Mouse (Mus musculus) limb, embryonic 11.5 days (tissue): ENCODE data around the gene Unkl. TPM values are rescaled to one million over a fixed set of nuclear protein-coding genes. Genes with fewer than 3 reads are reported as not detected.

Experiments
- ATAC-seq: fragments of 200-750 bp; cut with Nextera tagmentation; 2 replicates; pipeline ENCODE4 v1.8.0; 2017; ENCODE audit warnings: low read depth; ENCODE audit not compliant: insufficient number of reproducible peaks, low FRiP score, low TSS enrichment
- DNase-seq: peaks from one replicate; pipeline ENCODE4 v3.0.0-alpha.2; 2015; ENCODE audit warnings: low spot score
- H3K27ac ChIP-seq: fragments of 300-500 bp; sonication (generic); replicated peaks from 2 replicates; pipeline ENCODE4 v1.5.1; 2014; ENCODE audit warnings: low read depth, mild to moderate bottlenecking, low read length
- H3K27me3 ChIP-seq: fragments of 300-500 bp; sonication (generic); 2 replicates; pipeline ENCODE4 v1.6.1; 2014; ENCODE audit warnings: mild to moderate bottlenecking, low read length, mixed read lengths; ENCODE audit not compliant: control insufficient read depth, insufficient read depth
- H3K36me3 ChIP-seq: fragments of 300-500 bp; sonication (generic); 2 replicates; pipeline ENCODE4 v1.6.1; 2014; ENCODE audit warnings: mild to moderate bottlenecking, low read length, moderate library complexity, mixed read lengths; ENCODE audit not compliant: control insufficient read depth, insufficient read depth
- H3K4me1 ChIP-seq: fragments of 300-500 bp; sonication (generic); 2 replicates; pipeline ENCODE4 v1.6.1; 2014; ENCODE audit warnings: low read length, mixed read lengths; ENCODE audit not compliant: control insufficient read depth, insufficient read depth
- H3K4me2 ChIP-seq: fragments of 300-500 bp; sonication (generic); 2 replicates; pipeline ENCODE4 v1.6.1; 2014; ENCODE audit warnings: low read depth, mild to moderate bottlenecking, moderate library complexity; ENCODE audit not compliant: severe bottlenecking
- H3K4me3 ChIP-seq: fragments of 300-500 bp; sonication (generic); 2 replicates; pipeline ENCODE4 v1.5.1; 2014; ENCODE audit warnings: low read depth, low read length
- H3K9ac ChIP-seq: fragments of 300-500 bp; sonication (generic); 2 replicates; pipeline ENCODE4 v1.6.1; 2014; ENCODE audit warnings: mild to moderate bottlenecking, low read length
- H3K9me3 ChIP-seq: fragments of 300-500 bp; sonication (generic); 2 replicates; pipeline ENCODE4 v1.6.1; 2016; ENCODE audit warnings: low read length; ENCODE audit not compliant: control insufficient read depth
- WGBS: fragments of 180-500 bp; shearing (Covaris S2); extraction: QIAGEN DNeasy Blood & Tissue Kit; methylation state at CpG from one replicate; pipeline ENCODE4 v1.1.7; 2014; 5-methylcytosine and 5-hydroxymethylcytosine counted together
- polyA plus RNA-seq: library from polyadenylated mRNA; unstranded; fragments of >200 nt; fragmentation: Nextera tagmentation; extraction: Ambion mirVana; gene quantifications from 2 replicates; pipeline ENCODE4 v1.2.1, GENCODE M21; 2014

Gene Unkl
- polyA plus RNA-seq, 1 experiment from 2014 or later: 5.8 TPM

- H3K9ac ChIP-seq: no peak overlapping the region
- no peak overlapping the region for H3K27ac ChIP-seq
- H3K9me3 ChIP-seq: no peaks in the 10 kb centered on the region
- H3K27me3 ChIP-seq: no peaks in the 10 kb centered on the region
- DNase-seq: no peak
- H3K36me3 ChIP-seq: no peaks in the 10 kb centered on the region
- H3K4me1 ChIP-seq: no peaks in the 10 kb centered on the region
- no peak overlapping the region for H3K4me3 ChIP-seq
- WGBS: 78% methylated on average over 3 of the region's 3 CpGs
- H3K4me2 ChIP-seq: no peak overlapping the region
- no peak for ATAC-seq
Measured at GRCm38 (mm10) chr17:25172558-25172957, 15.6 kb upstream of the Unkl start.

- Histone ChIP-seq H3K27me3 (no peaks in the 10 kb centered on the region), H3K4me3 (no peak within 1 kb of the TSS), H3K36me3 (no peaks in the 10 kb centered on the region), H3K4me2 (no peak within 1 kb of the TSS), H3K4me1 (no peaks in the 10 kb centered on the region), H3K9ac (no peak within 1 kb of the TSS), H3K27ac (no peak within 1 kb of the TSS), H3K9me3 (no peaks in the 10 kb centered on the region)
- ATAC-seq (no peak), DNase-seq (no peak)
- WGBS: 79% methylated on average over 9 of the region's 9 CpGs
Measured at GRCm38 (mm10) chr17:25175411-25175810, 12.8 kb upstream of the Unkl start, which contains the start of gene Gm38655. Gene Gm38655 (minus strand): TSS chr17:25175471.

GRCm38 (mm10) chr17:25183232-25183631 lies 5.0 kb upstream of the Unkl start:
- no peak for DNase-seq
- peaks cover 9% of the 10 kb centered on the region for H3K4me1 ChIP-seq
- H3K27ac ChIP-seq: no peak overlapping the region
- no peaks in the 10 kb centered on the region for H3K9me3 ChIP-seq
- no peaks in the 10 kb centered on the region for H3K27me3 ChIP-seq
- H3K4me2 ChIP-seq: no peak overlapping the region; the same call in 1 of the 2 replicates
- no peaks in the 10 kb centered on the region for H3K36me3 ChIP-seq
- peak overlapping the region; percentile 89; the same call in 1 of the 2 replicates for H3K4me3 ChIP-seq
- H3K9ac ChIP-seq: no peak overlapping the region
- no peak for ATAC-seq

GRCm38 (mm10) chr17:25184129-25184691 lies 4.0 kb upstream of the Unkl start, which contains the start of gene BC003965:
Gene BC003965 (plus strand): TSS chr17:25184554.
- under 1% methylated on average over 50 of the region's 50 CpGs for WGBS
- no peaks in the 10 kb centered on the region for H3K27me3 ChIP-seq
- no peaks in the 10 kb centered on the region for H3K9me3 ChIP-seq
- peak; percentile 71; the same call in 1 of the 2 replicates for ATAC-seq
- H3K9ac ChIP-seq: peak within 1 kb of the TSS; percentile 89
- H3K4me2 ChIP-seq: peak within 1 kb of the TSS; percentile 98
- DNase-seq: peak; percentile 100
- peak within 1 kb of the TSS; percentile 89 for H3K4me3 ChIP-seq
- no peaks in the 10 kb centered on the region for H3K36me3 ChIP-seq
- H3K4me1 ChIP-seq: peaks cover 9% of the 10 kb centered on the region
- H3K27ac ChIP-seq: peak within 1 kb of the TSS; percentile 83

- WGBS: 6% methylated on average over 17 of the region's 17 CpGs
- no peaks in the 10 kb centered on the region for H3K36me3 ChIP-seq
- no peak for DNase-seq
- peak overlapping the region; percentile 89 for H3K4me3 ChIP-seq
- H3K9ac ChIP-seq: peak overlapping the region; percentile 81
- no peak overlapping the region for H3K27ac ChIP-seq
- H3K27me3 ChIP-seq: no peaks in the 10 kb centered on the region
- ATAC-seq: no peak
- no peaks in the 10 kb centered on the region for H3K9me3 ChIP-seq
- H3K4me2 ChIP-seq: peak overlapping the region; percentile 98
- peaks cover 12% of the 10 kb centered on the region for H3K4me1 ChIP-seq
Measured at GRCm38 (mm10) chr17:25184961-25185360, 3.2 kb upstream of the Unkl start.

GRCm38 (mm10) chr17:25187784-25188149 lies 430 bp upstream of the Unkl start:
- Histone ChIP-seq H3K27me3 (no peaks in the 10 kb centered on the region), H3K4me2 (peak overlapping the region; percentile 84), H3K9me3 (no peaks in the 10 kb centered on the region), H3K4me3 (peak overlapping the region; percentile 90), H3K27ac (peak overlapping the region; percentile 80), H3K9ac (peak overlapping the region; percentile 87; the same call in 1 of the 2 replicates), H3K36me3 (no peaks in the 10 kb centered on the region), H3K4me1 (peaks cover 12% of the 10 kb centered on the region)
- WGBS: 8% methylated on average over 11 of the region's 11 CpGs
- ATAC-seq (no peak), DNase-seq (no peak)

GRCm38 (mm10) chr17:25189091-25189490 lies 894 bp downstream of the Unkl start:
- peak overlapping the region; percentile 90 for H3K4me3 ChIP-seq
- no peaks in the 10 kb centered on the region for H3K9me3 ChIP-seq
- peak overlapping the region; percentile 84 for H3K4me2 ChIP-seq
- WGBS: 5% methylated on average over 16 of the region's 16 CpGs
- H3K9ac ChIP-seq: peak overlapping the region; percentile 87
- peaks cover 12% of the 10 kb centered on the region for H3K4me1 ChIP-seq
- H3K36me3 ChIP-seq: no peaks in the 10 kb centered on the region; the same call in 1 of the 2 replicates
- no peak overlapping the region for H3K27ac ChIP-seq
- ATAC-seq (no peak), DNase-seq (no peak)
- H3K27me3 ChIP-seq: no peaks in the 10 kb centered on the region

- no peaks in the 10 kb centered on the region for H3K27me3 ChIP-seq
- 89% methylated on average over 4 of the region's 4 CpGs for WGBS
- H3K36me3 ChIP-seq: peaks cover 19% of the 10 kb centered on the region
- H3K9me3 ChIP-seq: no peaks in the 10 kb centered on the region
- H3K4me1 ChIP-seq: no peaks in the 10 kb centered on the region
- H3K4me2 ChIP-seq: no peak overlapping the region
- no peak overlapping the region for H3K27ac ChIP-seq
- no peak overlapping the region for H3K9ac ChIP-seq
- no peak overlapping the region for H3K4me3 ChIP-seq
- DNase-seq (no peak), ATAC-seq (no peak)
Measured at GRCm38 (mm10) chr17:25202401-25202800, 14.2 kb downstream of the Unkl start.

GRCm38 (mm10) chr17:25210006-25210405 lies 21.8 kb downstream of the Unkl start:
- ATAC-seq (no peak), DNase-seq (no peak)
- 95% methylated on average over 4 of the region's 4 CpGs for WGBS
- H3K4me2 ChIP-seq: no peak overlapping the region
- no peaks in the 10 kb centered on the region for H3K27me3 ChIP-seq
- H3K27ac ChIP-seq: no peak overlapping the region
- H3K36me3 ChIP-seq: peaks cover 15% of the 10 kb centered on the region; the same call in 1 of the 2 replicates
- H3K4me1 ChIP-seq: no peaks in the 10 kb centered on the region
- H3K9me3 ChIP-seq: no peaks in the 10 kb centered on the region
- H3K9ac ChIP-seq: no peak overlapping the region
- no peak overlapping the region for H3K4me3 ChIP-seq
